Mouse (Mus musculus) heart, adult 2 months (tissue): ENCODE results near the gene Soga1.

Source experiments
- CTCF ChIP-seq: fragments of 200-600 bp; IDR thresholded peaks from 2 replicates; pipeline ENCODE4 v1.8.1; 2022; ENCODE audit warnings: antibody characterized with exemption, mild to moderate bottlenecking, moderate library complexity
- EP300 ChIP-seq: fragments of 200-500 bp; IDR thresholded peaks from 2 replicates; pipeline ENCODE4 v1.6.1; 2011; ENCODE audit warnings: low read depth, low read length, control low read depth; ENCODE audit not compliant: insufficient read depth
- POLR2A ChIP-seq: fragments of 200-500 bp; IDR thresholded peaks from 2 replicates; pipeline ENCODE4 v1.6.1; 2011; ENCODE audit warnings: mild to moderate bottlenecking, low read depth, low read length, control low read depth; ENCODE audit not compliant: insufficient read depth

DNA sequence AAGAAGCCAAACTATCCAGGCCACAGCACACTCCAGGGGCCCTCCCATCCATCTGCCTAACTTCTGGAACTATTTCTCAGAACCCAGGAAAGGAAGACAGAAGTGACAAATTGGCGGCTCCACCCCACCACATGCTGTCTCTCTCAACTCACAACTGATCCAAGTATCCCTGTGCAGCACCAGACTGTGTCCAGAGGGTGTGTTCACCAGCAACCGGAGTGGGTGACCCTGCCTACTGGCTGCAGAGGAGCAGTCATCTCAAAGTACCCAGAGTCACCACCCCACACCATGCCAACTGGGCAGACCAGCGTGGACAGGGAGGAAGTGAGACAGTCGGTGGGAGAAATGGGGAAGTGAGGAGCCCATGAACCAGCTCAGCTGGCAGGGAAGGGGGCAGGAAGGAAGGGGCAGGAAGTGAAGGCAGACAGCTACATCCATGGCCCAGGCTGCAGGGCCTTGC is 15.8 kb downstream of the Soga1 start:
- TF ChIP-seq POLR2A, result no peak
- TF ChIP-seq EP300, result 0 out of 2 replicates have a peak, but pooled peaks have one; percentile 25
- no peak for TF ChIP-seq CTCF
